Mouse (Mus musculus): ENCODE measurements around the gene Kdm2b. TPM values are rescaled to one million over a fixed set of nuclear protein-coding genes. Genes with fewer than 3 reads are reported as not detected.

Gene Kdm2b
- polyA plus RNA-seq, 1 experiment from 2014 or later = 92.2 TPM

- no peak for ATAC-seq (ENCODE audit: low FRiP score, low TSS enrichment)
- H3K27me3 ChIP-seq (ENCODE audit: insufficient read depth, low read length) = no peaks in the 10 kb centered on the region
- H3K36me3 ChIP-seq (ENCODE audit: insufficient read depth, low read length) = 0 out of 2 replicates have a peak, but pooled peaks cover 2% of the 10 kb centered on the region
- no peaks in the 10 kb centered on the region for H3K9me3 ChIP-seq (ENCODE audit: low read length)
- H3K27ac ChIP-seq (ENCODE audit: low read length) = no peak overlapping the region
- WGBS = 89% methylated on average over 5 of the region's 5 CpGs
- no peak overlapping the region for H3K4me2 ChIP-seq (replicated peaks; ENCODE audit: low read depth, low read length)
- H3K4me3 ChIP-seq (ENCODE audit: low read length) = no peak overlapping the region
- H3K4me1 ChIP-seq (ENCODE audit: insufficient read depth, low read length) = peaks cover 32% of the 10 kb centered on the region
- no peak overlapping the region for H3K9ac ChIP-seq (replicated peaks; ENCODE audit: low read length)
Observed at GRCm38 (mm10) chr5:122894007-122894637, 95.5 kb downstream of the Kdm2b start.

DNA sequence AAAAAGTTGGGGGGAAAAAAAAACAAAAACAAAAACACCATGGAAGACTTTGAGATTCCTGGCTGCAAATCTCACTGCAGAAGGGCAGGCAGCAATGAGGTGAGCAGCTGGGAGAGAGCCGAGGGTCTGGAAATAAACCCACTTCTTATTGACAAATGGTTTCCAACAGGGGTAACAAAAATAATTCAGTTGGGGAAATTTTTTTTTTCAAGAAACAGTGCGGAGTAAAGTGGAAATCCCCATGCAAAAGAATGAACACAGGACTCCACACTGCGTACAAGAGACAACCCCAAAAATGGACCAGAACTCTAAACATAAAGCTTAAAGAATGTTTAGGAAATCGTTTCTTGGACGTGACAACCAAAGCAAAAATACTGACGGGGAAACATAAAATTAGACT, 96.4 kb downstream of the Kdm2b start:
- Histone ChIP-seq H3K4me2 (replicated peaks; ENCODE audit: low read depth, low read length) (no peak overlapping the region), H3K4me3 (ENCODE audit: low read length) (no peak overlapping the region), H3K4me1 (ENCODE audit: insufficient read depth, low read length) (peaks cover 32% of the 10 kb centered on the region), H3K9ac (replicated peaks; ENCODE audit: low read length) (no peak overlapping the region), H3K27ac (ENCODE audit: low read length) (no peak overlapping the region), H3K9me3 (ENCODE audit: low read length) (no peaks in the 10 kb centered on the region), H3K27me3 (ENCODE audit: insufficient read depth, low read length) (no peaks in the 10 kb centered on the region), H3K36me3 (ENCODE audit: insufficient read depth, low read length) (0 out of 2 replicates have a peak, but pooled peaks cover 2% of the 10 kb centered on the region)
- ATAC-seq (ENCODE audit: low FRiP score, low TSS enrichment) = no peak
- 85% methylated on average over 6 of the region's 6 CpGs for WGBS

GRCm38 (mm10) chr5:122890396-122890795, 99.2 kb downstream of the Kdm2b start:
- no peaks in the 10 kb centered on the region for H3K9me3 ChIP-seq (ENCODE audit: low read length)
- 33% methylated on average over 2 of the region's 2 CpGs for WGBS
- no peak overlapping the region for H3K4me3 ChIP-seq (ENCODE audit: low read length)
- H3K27ac ChIP-seq (ENCODE audit: low read length) = no peak overlapping the region
- no peak overlapping the region for H3K4me2 ChIP-seq (replicated peaks; ENCODE audit: low read depth, low read length)
- H3K9ac ChIP-seq (replicated peaks; ENCODE audit: low read length) = no peak overlapping the region
- no peak for ATAC-seq (ENCODE audit: low FRiP score, low TSS enrichment)
- no peaks in the 10 kb centered on the region for H3K27me3 ChIP-seq (ENCODE audit: insufficient read depth, low read length)
- H3K4me1 ChIP-seq (ENCODE audit: insufficient read depth, low read length) = peaks cover 37% of the 10 kb centered on the region
- 0 out of 2 replicates have a peak, but pooled peaks cover 2% of the 10 kb centered on the region for H3K36me3 ChIP-seq (ENCODE audit: insufficient read depth, low read length)

GRCm38 (mm10) chr5:122888612-122889214, 100.9 kb downstream of the Kdm2b start:
- no peak overlapping the region for H3K4me2 ChIP-seq (replicated peaks; ENCODE audit: low read depth, low read length)
- no peak for ATAC-seq (ENCODE audit: low FRiP score, low TSS enrichment)
- 71% methylated on average over 16 of the region's 16 CpGs for WGBS
- H3K36me3 ChIP-seq (ENCODE audit: insufficient read depth, low read length) = 0 out of 2 replicates have a peak, but pooled peaks cover 2% of the 10 kb centered on the region
- H3K9me3 ChIP-seq (ENCODE audit: low read length) = no peaks in the 10 kb centered on the region
- no peaks in the 10 kb centered on the region for H3K27me3 ChIP-seq (ENCODE audit: insufficient read depth, low read length)
- H3K9ac ChIP-seq (replicated peaks; ENCODE audit: low read length) = no peak overlapping the region
- H3K4me1 ChIP-seq (ENCODE audit: insufficient read depth, low read length) = peaks cover 47% of the 10 kb centered on the region
- no peak overlapping the region for H3K4me3 ChIP-seq (ENCODE audit: low read length)
- H3K27ac ChIP-seq (ENCODE audit: low read length) = no peak overlapping the region

DNA sequence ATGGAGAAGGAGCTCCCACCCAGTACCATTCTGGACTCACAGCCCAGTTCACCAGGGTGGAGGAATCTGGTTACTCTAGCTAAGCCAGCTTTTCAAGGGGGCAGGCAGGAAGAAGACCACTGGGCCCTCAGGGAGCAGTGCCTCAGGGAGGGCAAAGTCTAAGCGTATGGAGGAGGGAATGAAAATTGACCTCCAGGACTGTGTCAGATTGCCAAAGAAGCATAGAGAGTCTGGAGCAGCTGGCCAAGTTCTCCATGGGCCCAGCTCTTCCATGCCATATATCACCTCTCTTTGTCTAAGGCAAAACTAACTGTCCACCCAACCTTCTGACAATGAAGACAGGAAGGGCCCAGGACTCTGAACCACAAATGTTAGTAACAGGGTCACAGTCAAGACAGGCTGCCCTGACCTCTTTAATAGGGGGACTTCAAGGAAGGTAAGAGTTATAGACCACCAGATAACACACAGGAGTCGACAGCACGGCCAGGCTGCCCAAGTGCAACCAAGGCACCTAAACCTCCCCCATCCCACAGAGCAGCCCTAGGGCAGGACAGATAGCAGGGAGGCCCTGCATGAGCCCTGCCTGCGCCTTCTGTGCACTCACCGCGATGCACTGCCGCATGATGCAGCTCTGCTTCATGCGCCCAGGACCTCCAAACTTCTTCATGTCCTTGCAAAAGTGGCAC, 101.6 kb downstream of the Kdm2b start:
- H3K27ac ChIP-seq (ENCODE audit: low read length) = peak overlapping the region; percentile 36; the same call in 1 of the 2 replicates
- H3K9ac ChIP-seq (replicated peaks; ENCODE audit: low read length) = no peak overlapping the region
- H3K9me3 ChIP-seq (ENCODE audit: low read length) = no peaks in the 10 kb centered on the region
- ATAC-seq (ENCODE audit: low FRiP score, low TSS enrichment) = 0 out of 2 replicates have a peak, but pooled peaks have one; percentile 47
- no peak overlapping the region for H3K4me2 ChIP-seq (replicated peaks; ENCODE audit: low read depth, low read length)
- no peaks in the 10 kb centered on the region for H3K36me3 ChIP-seq (ENCODE audit: insufficient read depth, low read length)
- no peaks in the 10 kb centered on the region for H3K27me3 ChIP-seq (ENCODE audit: insufficient read depth, low read length)
- no peak overlapping the region for H3K4me3 ChIP-seq (ENCODE audit: low read length)
- H3K4me1 ChIP-seq (ENCODE audit: insufficient read depth, low read length) = peaks cover 47% of the 10 kb centered on the region
- 47% methylated on average over 8 of the region's 8 CpGs for WGBS

GRCm38 (mm10) chr5:122887033-122887432, 102.6 kb downstream of the Kdm2b start:
- ATAC-seq (ENCODE audit: low FRiP score, low TSS enrichment) = no peak
- H3K27ac ChIP-seq (ENCODE audit: low read length) = no peak overlapping the region; the same call in 1 of the 2 replicates

DNA sequence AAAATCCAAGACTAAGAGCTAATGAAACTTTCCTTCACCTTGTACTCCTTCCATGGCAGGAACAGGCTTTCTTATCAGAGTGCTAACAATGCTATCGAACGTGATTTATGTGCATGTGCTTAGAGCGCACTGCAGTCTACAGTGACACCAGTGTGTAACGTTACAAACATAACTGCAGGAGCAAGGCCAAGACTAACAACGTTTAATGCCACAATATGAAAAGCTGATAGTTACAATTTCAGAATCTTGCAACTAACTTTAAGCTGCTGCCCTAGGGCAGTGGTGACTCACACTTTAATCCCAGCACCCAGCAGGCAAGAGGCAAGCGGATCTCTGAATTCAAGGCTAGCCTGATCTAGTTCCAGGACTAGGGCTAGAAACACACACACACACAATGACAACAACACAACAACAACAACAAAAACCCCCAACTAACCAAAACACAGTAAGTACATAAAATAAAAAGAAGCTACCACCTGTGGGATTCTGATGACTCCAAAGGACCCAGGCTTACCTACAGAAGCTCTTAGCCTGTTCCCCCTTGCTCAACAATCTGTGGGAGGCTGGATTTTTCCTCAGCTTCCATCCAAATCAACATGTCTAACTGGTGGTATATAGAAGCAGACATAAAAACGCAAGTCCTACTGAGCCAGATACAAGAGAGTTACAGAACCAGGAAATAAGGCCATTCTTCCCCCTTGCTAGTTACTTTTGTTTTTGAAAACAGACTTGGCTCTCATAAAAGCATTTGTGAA, 104.9 kb downstream of the Kdm2b start:
- H3K36me3 ChIP-seq (ENCODE audit: insufficient read depth, low read length) = peaks cover 11% of the 10 kb centered on the region
- H3K27ac ChIP-seq (ENCODE audit: low read length) = peak overlapping the region; percentile 25; the same call in 1 of the 2 replicates
- no peaks in the 10 kb centered on the region for H3K27me3 ChIP-seq (ENCODE audit: insufficient read depth, low read length)
- H3K4me1 ChIP-seq (ENCODE audit: insufficient read depth, low read length) = peaks cover 44% of the 10 kb centered on the region
- H3K9ac ChIP-seq (replicated peaks; ENCODE audit: low read length) = no peak overlapping the region; the same call in 1 of the 2 replicates
- no peak overlapping the region for H3K4me3 ChIP-seq (ENCODE audit: low read length)
- 44% methylated on average over 7 of the region's 7 CpGs for WGBS
- ATAC-seq (ENCODE audit: low FRiP score, low TSS enrichment) = no peak
- no peak overlapping the region for H3K4me2 ChIP-seq (replicated peaks; ENCODE audit: low read depth, low read length)
- H3K9me3 ChIP-seq (ENCODE audit: low read length) = no peaks in the 10 kb centered on the region

More at GRCm38 (mm10) chr5:122887033-122887432, 102.6 kb downstream of the Kdm2b start:
- WGBS = 81% methylated on average over 9 of the region's 9 CpGs
- no peak overlapping the region for H3K4me2 ChIP-seq (replicated peaks; ENCODE audit: low read depth, low read length)
- H3K36me3 ChIP-seq (ENCODE audit: insufficient read depth, low read length) = no peaks in the 10 kb centered on the region
- no peak overlapping the region for H3K4me3 ChIP-seq (ENCODE audit: low read length)
- no peaks in the 10 kb centered on the region for H3K27me3 ChIP-seq (ENCODE audit: insufficient read depth, low read length)
- no peaks in the 10 kb centered on the region for H3K9me3 ChIP-seq (ENCODE audit: low read length)
- H3K9ac ChIP-seq (replicated peaks; ENCODE audit: low read length) = no peak overlapping the region
- H3K4me1 ChIP-seq (ENCODE audit: insufficient read depth, low read length) = peaks cover 47% of the 10 kb centered on the region

GRCm38 (mm10) chr5:122883652-122884235, 105.9 kb downstream of the Kdm2b start:
- no peak overlapping the region for H3K9ac ChIP-seq (replicated peaks; ENCODE audit: low read length)
- H3K36me3 ChIP-seq (ENCODE audit: insufficient read depth, low read length) = peaks cover 22% of the 10 kb centered on the region
- no peaks in the 10 kb centered on the region for H3K9me3 ChIP-seq (ENCODE audit: low read length)
- ATAC-seq (ENCODE audit: low FRiP score, low TSS enrichment) = no peak
- no peaks in the 10 kb centered on the region for H3K27me3 ChIP-seq (ENCODE audit: insufficient read depth, low read length)
- H3K27ac ChIP-seq (ENCODE audit: low read length) = no peak overlapping the region
- H3K4me1 ChIP-seq (ENCODE audit: insufficient read depth, low read length) = peaks cover 38% of the 10 kb centered on the region
- WGBS = 57% methylated on average over 2 of the region's 2 CpGs
- H3K4me2 ChIP-seq (replicated peaks; ENCODE audit: low read depth, low read length) = no peak overlapping the region
- H3K4me3 ChIP-seq (ENCODE audit: low read length) = no peak overlapping the region

DNA sequence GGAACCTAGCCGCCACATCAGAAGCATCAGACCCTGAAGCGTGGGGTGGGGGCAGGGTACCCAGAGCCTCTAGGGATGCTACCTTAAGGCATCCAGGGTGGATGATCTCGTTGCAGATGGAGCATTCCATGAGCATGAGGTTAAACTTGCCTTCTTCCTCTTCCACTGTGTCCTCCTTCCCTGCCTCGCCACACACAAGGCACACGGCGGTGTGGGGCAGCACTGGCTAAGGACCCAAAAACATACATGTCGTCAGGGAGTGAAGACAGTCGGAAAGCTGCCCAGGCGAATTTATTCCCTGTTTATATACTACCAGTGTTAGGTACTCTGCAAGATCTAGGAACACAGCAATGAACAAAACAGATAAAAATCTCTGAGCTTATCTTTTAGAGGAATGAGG, 106.4 kb downstream of the Kdm2b start:
- H3K9ac ChIP-seq (replicated peaks; ENCODE audit: low read length) = no peak overlapping the region
- H3K4me1 ChIP-seq (ENCODE audit: insufficient read depth, low read length) = peaks cover 33% of the 10 kb centered on the region
- no peaks in the 10 kb centered on the region for H3K27me3 ChIP-seq (ENCODE audit: insufficient read depth, low read length)
- H3K9me3 ChIP-seq (ENCODE audit: low read length) = no peaks in the 10 kb centered on the region
- H3K36me3 ChIP-seq (ENCODE audit: insufficient read depth, low read length) = peaks cover 25% of the 10 kb centered on the region
- H3K4me3 ChIP-seq (ENCODE audit: low read length) = no peak overlapping the region
- no peak for ATAC-seq (ENCODE audit: low FRiP score, low TSS enrichment)
- H3K4me2 ChIP-seq (replicated peaks; ENCODE audit: low read depth, low read length) = no peak overlapping the region
- 72% methylated on average over 9 of the region's 9 CpGs for WGBS
- H3K27ac ChIP-seq (ENCODE audit: low read length) = no peak overlapping the region
